Mouse (Mus musculus): ENCODE measurements around the gene Irf2bp2. TPM values are rescaled to one million over a fixed set of nuclear protein-coding genes. Genes with fewer than 3 reads are reported as not detected.

The Irf2bp2 gene
- polyA plus RNA-seq, 1 experiment, result 40.6 TPM

DNA sequence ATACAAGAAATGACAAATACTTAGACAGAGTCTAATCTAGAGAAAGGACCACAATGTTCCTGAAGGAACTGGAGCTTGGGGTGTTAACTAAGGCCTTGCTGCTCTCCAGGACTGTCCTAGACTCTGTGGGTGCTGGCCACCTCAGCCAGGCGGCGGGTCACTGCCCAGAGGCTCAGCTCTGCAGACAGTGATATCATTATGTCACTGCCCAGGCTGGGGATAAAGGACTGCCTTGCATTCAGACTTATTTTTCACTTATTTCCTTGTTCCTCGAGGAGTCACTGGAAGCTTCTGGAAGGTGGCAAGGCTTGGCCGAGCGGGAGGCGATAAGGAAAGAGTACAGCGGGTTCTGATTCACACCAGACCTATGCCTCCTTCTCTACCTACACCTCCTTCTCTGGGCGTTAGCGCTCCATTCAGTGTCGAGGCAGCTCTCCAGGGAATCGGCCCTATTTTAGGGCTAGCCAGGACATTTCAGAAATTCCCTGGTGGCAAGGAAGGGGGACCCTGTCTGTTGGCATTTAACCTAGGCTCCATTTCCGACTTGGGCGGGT is 35.3 kb downstream of the Irf2bp2 start:
- no peak overlapping the region for H3K4me3 ChIP-seq (ENCODE audit: insufficient read depth, low read depth, low read length)
- no peaks in the 10 kb centered on the region for H3K36me3 ChIP-seq (ENCODE audit: control insufficient read depth, insufficient read depth, low read length)
- no peak for DNase-seq
- WGBS, result 86% methylated on average over 13 of the region's 13 CpGs
- no peaks in the 10 kb centered on the region for H3K4me1 ChIP-seq (ENCODE audit: control insufficient read depth, insufficient read depth, low read length)
- no peaks in the 10 kb centered on the region for H3K27me3 ChIP-seq (replicated peaks; ENCODE audit: control insufficient read depth, insufficient read depth, low read length)
- H3K27ac ChIP-seq (ENCODE audit: insufficient read depth, low read depth, low read length), result no peak overlapping the region
- TF ChIP-seq POLR2A (IDR thresholded peaks at IDR 0.05; ENCODE audit: low read depth, low read length), result no peak
- TF ChIP-seq CTCF (conservative IDR thresholded peaks at IDR 0.05; ENCODE audit: insufficient read depth, insufficient read length, low read depth, low read length), result no peak

DNA sequence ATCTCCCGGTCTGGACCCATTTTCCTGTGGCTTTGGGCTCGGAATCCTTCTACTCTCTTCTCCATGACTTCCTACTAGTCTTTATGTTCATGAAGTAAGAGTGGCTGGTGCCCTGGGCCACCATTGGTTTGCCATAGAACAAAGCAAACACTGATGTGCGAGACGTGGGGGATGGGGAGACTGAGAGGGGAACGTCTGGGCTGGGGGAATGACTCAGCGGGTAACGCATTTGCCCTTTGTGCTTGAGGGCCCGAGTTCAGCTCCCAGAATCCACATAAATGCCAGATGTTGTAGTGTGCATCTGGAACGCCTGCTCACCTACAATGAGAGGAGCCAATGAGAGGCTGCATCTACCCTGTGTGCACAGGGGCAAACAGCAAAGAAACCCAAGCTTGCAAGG is 36.4 kb downstream of the Irf2bp2 start:
- Histone ChIP-seq H3K27ac (ENCODE audit: insufficient read depth, low read depth, low read length) (no peak overlapping the region), H3K4me1 (ENCODE audit: control insufficient read depth, insufficient read depth, low read length) (no peaks in the 10 kb centered on the region; the same call in 1 of the 2 replicates), H3K27me3 (replicated peaks; ENCODE audit: control insufficient read depth, insufficient read depth, low read length) (no peaks in the 10 kb centered on the region), H3K4me3 (ENCODE audit: insufficient read depth, low read depth, low read length) (no peak overlapping the region), H3K36me3 (ENCODE audit: control insufficient read depth, insufficient read depth, low read length) (no peaks in the 10 kb centered on the region)
- TF ChIP-seq CTCF (conservative IDR thresholded peaks at IDR 0.05; ENCODE audit: insufficient read depth, insufficient read length, low read depth, low read length) (no peak), POLR2A (IDR thresholded peaks at IDR 0.05; ENCODE audit: low read depth, low read length) (no peak)
- 67% methylated on average over 9 of the region's 9 CpGs for WGBS
- DNase-seq, result no peak

DNA sequence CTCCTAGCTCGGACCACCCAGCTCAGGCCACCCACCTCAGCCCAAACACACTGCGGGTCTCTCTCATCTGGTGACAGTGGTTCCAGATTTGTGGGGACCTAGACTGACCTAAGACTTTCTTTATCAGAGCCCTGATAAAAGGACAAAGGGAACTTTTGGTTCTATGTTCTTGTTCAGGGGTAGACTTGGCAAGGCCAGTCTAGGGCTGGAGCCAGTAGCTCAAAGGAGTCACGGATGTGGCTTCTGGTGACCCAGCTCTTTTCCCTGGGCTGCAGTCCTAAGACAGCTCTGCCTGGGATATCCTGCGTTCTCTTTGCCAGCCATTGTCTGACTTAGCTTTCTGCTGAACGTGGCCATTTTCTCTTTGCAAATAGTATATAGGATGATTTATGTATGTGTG is 37.1 kb downstream of the Irf2bp2 start:
- H3K27me3 ChIP-seq (replicated peaks; ENCODE audit: control insufficient read depth, insufficient read depth, low read length), result no peaks in the 10 kb centered on the region
- H3K4me3 ChIP-seq (ENCODE audit: insufficient read depth, low read depth, low read length), result no peak overlapping the region
- no peaks in the 10 kb centered on the region for H3K36me3 ChIP-seq (ENCODE audit: control insufficient read depth, insufficient read depth, low read length)
- H3K4me1 ChIP-seq (ENCODE audit: control insufficient read depth, insufficient read depth, low read length), result no peaks in the 10 kb centered on the region; the same call in 1 of the 2 replicates
- no peak overlapping the region for H3K27ac ChIP-seq (ENCODE audit: insufficient read depth, low read depth, low read length)
- WGBS, result 76% methylated on average over 5 of the region's 5 CpGs
- TF ChIP-seq POLR2A (IDR thresholded peaks at IDR 0.05; ENCODE audit: low read depth, low read length) (no peak), CTCF (conservative IDR thresholded peaks at IDR 0.05; ENCODE audit: insufficient read depth, insufficient read length, low read depth, low read length) (no peak)
- DNase-seq, result no peak

DNA sequence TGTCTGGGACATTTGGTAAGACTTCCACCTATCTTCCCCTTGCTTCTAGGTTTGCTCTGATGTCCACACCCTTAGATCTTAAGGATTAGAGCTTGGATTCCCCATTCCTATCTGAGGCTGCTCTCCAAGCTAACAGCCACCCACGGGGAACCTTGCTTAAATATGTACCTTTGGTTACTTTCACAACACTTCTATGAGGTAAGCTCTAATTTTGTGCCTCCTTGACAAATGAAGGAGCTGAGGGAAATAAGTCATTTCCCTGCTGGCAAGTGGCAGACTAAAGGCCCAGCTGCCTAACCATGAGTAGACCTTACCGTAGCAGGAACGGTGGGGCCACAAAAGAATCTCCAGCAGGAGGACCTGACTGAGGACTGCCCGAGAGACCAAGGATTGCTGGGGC is 39.0 kb downstream of the Irf2bp2 start:
- no peaks in the 10 kb centered on the region for H3K36me3 ChIP-seq (ENCODE audit: control insufficient read depth, insufficient read depth, low read length)
- H3K27ac ChIP-seq (ENCODE audit: insufficient read depth, low read depth, low read length), result no peak overlapping the region
- 88% methylated on average over 4 of the region's 4 CpGs for WGBS
- H3K4me1 ChIP-seq (ENCODE audit: control insufficient read depth, insufficient read depth, low read length), result peaks cover 6% of the 10 kb centered on the region; the same call in 1 of the 2 replicates
- no peak for DNase-seq
- H3K27me3 ChIP-seq (replicated peaks; ENCODE audit: control insufficient read depth, insufficient read depth, low read length), result no peaks in the 10 kb centered on the region
- no peak for TF ChIP-seq CTCF (conservative IDR thresholded peaks at IDR 0.05; ENCODE audit: insufficient read depth, insufficient read length, low read depth, low read length)
- no peak overlapping the region for H3K4me3 ChIP-seq (ENCODE audit: insufficient read depth, low read depth, low read length)

DNA sequence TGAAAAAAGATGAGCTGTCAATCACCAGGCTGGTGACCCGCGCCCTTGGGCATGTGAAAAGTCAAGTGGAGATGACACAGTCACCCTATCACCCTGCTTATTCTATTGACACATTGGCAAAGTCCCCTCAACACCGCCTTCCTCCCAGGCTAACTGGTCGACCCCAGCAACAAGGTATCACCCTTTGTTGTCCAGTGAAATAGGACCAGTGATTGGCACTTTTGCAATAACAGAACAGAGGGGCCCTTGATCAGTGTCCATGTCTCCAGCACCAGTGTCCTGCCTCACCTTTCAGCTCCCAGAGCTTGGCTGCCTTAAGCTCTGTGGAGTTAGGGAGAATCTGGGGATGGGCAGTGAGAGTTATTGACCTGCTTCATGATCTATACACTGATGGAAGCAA is 41.9 kb downstream of the Irf2bp2 start:
- Histone ChIP-seq H3K4me3 (ENCODE audit: insufficient read depth, low read depth, low read length) (no peak overlapping the region), H3K4me1 (ENCODE audit: control insufficient read depth, insufficient read depth, low read length) (peaks cover 6% of the 10 kb centered on the region; the same call in 1 of the 2 replicates), H3K27me3 (replicated peaks; ENCODE audit: control insufficient read depth, insufficient read depth, low read length) (no peaks in the 10 kb centered on the region), H3K27ac (ENCODE audit: insufficient read depth, low read depth, low read length) (no peak overlapping the region), H3K36me3 (ENCODE audit: control insufficient read depth, insufficient read depth, low read length) (no peaks in the 10 kb centered on the region)
- 92% methylated on average over 4 of the region's 4 CpGs for WGBS
- TF ChIP-seq CTCF (conservative IDR thresholded peaks at IDR 0.05; ENCODE audit: insufficient read depth, insufficient read length, low read depth, low read length), result no peak
- TF ChIP-seq POLR2A (IDR thresholded peaks at IDR 0.05; ENCODE audit: low read depth, low read length), result no peak
- DNase-seq, result no peak

DNA sequence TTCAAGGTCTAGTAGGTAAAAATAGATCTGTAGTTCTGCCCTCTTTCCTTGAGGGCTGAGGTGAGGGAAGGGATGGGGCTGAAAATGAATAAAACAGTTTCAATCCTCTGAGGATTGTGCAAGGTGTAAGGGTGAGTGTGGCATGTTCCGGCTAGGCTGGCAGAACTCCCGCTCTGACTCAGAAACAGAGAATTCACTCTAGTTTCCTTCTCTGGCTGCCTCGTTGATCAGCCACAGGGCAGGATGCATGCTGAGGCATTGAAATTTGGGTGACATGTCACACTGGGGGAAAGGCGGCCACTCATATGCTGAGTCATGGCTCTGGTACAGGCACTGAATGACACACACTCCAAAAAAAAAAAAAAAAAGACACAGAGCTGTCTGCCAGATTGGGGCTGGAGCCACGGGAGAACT is 42.8 kb downstream of the Irf2bp2 start:
- H3K27ac ChIP-seq (ENCODE audit: insufficient read depth, low read depth, low read length), result no peak overlapping the region
- no peaks in the 10 kb centered on the region for H3K27me3 ChIP-seq (replicated peaks; ENCODE audit: control insufficient read depth, insufficient read depth, low read length)
- no peak overlapping the region for H3K4me3 ChIP-seq (ENCODE audit: insufficient read depth, low read depth, low read length)
- WGBS, result 44% methylated on average over 5 of the region's 5 CpGs
- TF ChIP-seq CTCF (conservative IDR thresholded peaks at IDR 0.05; ENCODE audit: insufficient read depth, insufficient read length, low read depth, low read length) (no peak), POLR2A (IDR thresholded peaks at IDR 0.05; ENCODE audit: low read depth, low read length) (no peak)
- peak; percentile 55 for DNase-seq
- no peaks in the 10 kb centered on the region for H3K36me3 ChIP-seq (ENCODE audit: control insufficient read depth, insufficient read depth, low read length)
- peaks cover 6% of the 10 kb centered on the region; the same call in 1 of the 2 replicates for H3K4me1 ChIP-seq (ENCODE audit: control insufficient read depth, insufficient read depth, low read length)

DNA sequence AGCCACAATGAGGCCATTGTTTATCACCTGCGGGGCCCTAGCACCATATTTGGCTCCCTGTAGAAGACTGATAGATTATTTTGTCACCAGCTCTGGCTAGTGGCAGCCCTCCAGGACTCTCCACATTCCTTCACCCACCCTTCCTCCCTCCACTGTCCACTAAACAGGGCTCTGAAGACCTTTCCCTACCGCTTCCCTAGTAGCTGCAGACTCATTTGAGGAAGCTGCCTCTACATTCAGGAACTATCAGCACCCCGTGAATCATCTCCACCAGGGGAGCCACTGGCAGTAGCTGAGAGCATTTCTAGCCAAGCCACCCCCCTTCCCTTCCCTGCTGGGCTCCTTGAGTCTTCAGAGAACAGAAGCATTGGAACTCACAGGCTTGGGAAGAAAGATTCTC is 45.9 kb downstream of the Irf2bp2 start:
- no peak for TF ChIP-seq CTCF (conservative IDR thresholded peaks at IDR 0.05; ENCODE audit: insufficient read depth, insufficient read length, low read depth, low read length)
- no peak for TF ChIP-seq POLR2A (IDR thresholded peaks at IDR 0.05; ENCODE audit: low read depth, low read length)
- Histone ChIP-seq H3K36me3 (ENCODE audit: control insufficient read depth, insufficient read depth, low read length) (no peaks in the 10 kb centered on the region), H3K4me3 (ENCODE audit: insufficient read depth, low read depth, low read length) (no peak overlapping the region), H3K27ac (ENCODE audit: insufficient read depth, low read depth, low read length) (no peak overlapping the region), H3K27me3 (replicated peaks; ENCODE audit: control insufficient read depth, insufficient read depth, low read length) (no peaks in the 10 kb centered on the region), H3K4me1 (ENCODE audit: control insufficient read depth, insufficient read depth, low read length) (peaks cover 6% of the 10 kb centered on the region; the same call in 1 of the 2 replicates)
- 58% methylated on average over 3 of the region's 3 CpGs for WGBS
- DNase-seq, result peak; percentile 55
